Mouse (Mus musculus): ENCODE results near the gene Nat8f4. TPM values are rescaled to one million over a fixed set of nuclear protein-coding genes. Genes with fewer than 3 reads are reported as not detected.

Gene Nat8f4
- polyA plus RNA-seq, 1 experiment from 2014 or later, result 4.1 TPM

- Histone ChIP-seq H3K9me3 (ENCODE audit: control insufficient read depth, low read length) (no peaks in the 10 kb centered on the region), H3K36me3 (ENCODE audit: control insufficient read depth, insufficient read depth, low read length) (no peaks in the 10 kb centered on the region), H3K9ac (ENCODE audit: low read length) (no peak overlapping the region), H3K4me3 (ENCODE audit: low read depth, low read length) (no peak overlapping the region), H3K27ac (ENCODE audit: low read depth) (no peak overlapping the region), H3K27me3 (replicated peaks; ENCODE audit: control insufficient read depth, insufficient read depth, low read length) (no peaks in the 10 kb centered on the region), H3K4me2 (ENCODE audit: low read length) (no peak overlapping the region), H3K4me1 (replicated peaks; ENCODE audit: control insufficient read depth, insufficient read depth, low read length) (no peaks in the 10 kb centered on the region)
- DNase-seq (ENCODE audit: low spot score) (no peak), ATAC-seq (replicated peaks; ENCODE audit: low FRiP score, low TSS enrichment, low read depth) (no peak)
- 90% methylated on average over 2 of the region's 2 CpGs for WGBS
Measured at GRCm38 (mm10) chr6:85863136-85863535, 41.5 kb downstream of the Nat8f4 start.

GRCm38 (mm10) chr6:85862565-85862964, 42.1 kb downstream of the Nat8f4 start:
- Histone ChIP-seq H3K27ac (ENCODE audit: low read depth) (no peak overlapping the region), H3K9ac (ENCODE audit: low read length) (no peak overlapping the region), H3K9me3 (ENCODE audit: control insufficient read depth, low read length) (no peaks in the 10 kb centered on the region), H3K4me1 (replicated peaks; ENCODE audit: control insufficient read depth, insufficient read depth, low read length) (no peaks in the 10 kb centered on the region), H3K4me2 (ENCODE audit: low read length) (no peak overlapping the region), H3K27me3 (replicated peaks; ENCODE audit: control insufficient read depth, insufficient read depth, low read length) (no peaks in the 10 kb centered on the region), H3K4me3 (ENCODE audit: low read depth, low read length) (no peak overlapping the region), H3K36me3 (ENCODE audit: control insufficient read depth, insufficient read depth, low read length) (no peaks in the 10 kb centered on the region)
- ATAC-seq (replicated peaks; ENCODE audit: low FRiP score, low TSS enrichment, low read depth), result no peak
- no peak for DNase-seq (ENCODE audit: low spot score)
- 76% methylated on average over 3 of the region's 3 CpGs for WGBS

- ATAC-seq (replicated peaks; ENCODE audit: low FRiP score, low TSS enrichment, low read depth) (no peak), DNase-seq (ENCODE audit: low spot score) (no peak)
- WGBS, result 77% methylated on average over 3 of the region's 3 CpGs
Measured at GRCm38 (mm10) chr6:85861247-85861646, 43.4 kb downstream of the Nat8f4 start.

GRCm38 (mm10) chr6:85856194-85856678, 48.4 kb downstream of the Nat8f4 start:
- WGBS, result 67% methylated on average over 1 of the region's 1 CpGs
- Histone ChIP-seq H3K27me3 (replicated peaks; ENCODE audit: control insufficient read depth, insufficient read depth, low read length) (no peaks in the 10 kb centered on the region), H3K4me1 (replicated peaks; ENCODE audit: control insufficient read depth, insufficient read depth, low read length) (no peaks in the 10 kb centered on the region), H3K4me3 (ENCODE audit: low read depth, low read length) (no peak overlapping the region), H3K36me3 (ENCODE audit: control insufficient read depth, insufficient read depth, low read length) (no peaks in the 10 kb centered on the region), H3K9me3 (ENCODE audit: control insufficient read depth, low read length) (no peaks in the 10 kb centered on the region), H3K4me2 (ENCODE audit: low read length) (no peak overlapping the region), H3K27ac (ENCODE audit: low read depth) (no peak overlapping the region), H3K9ac (ENCODE audit: low read length) (no peak overlapping the region)
- no peak for ATAC-seq (replicated peaks; ENCODE audit: low FRiP score, low TSS enrichment, low read depth)
- no peak for DNase-seq (ENCODE audit: low spot score)

More at GRCm38 (mm10) chr6:85861247-85861646, 43.4 kb downstream of the Nat8f4 start:
- no peaks in the 10 kb centered on the region for H3K36me3 ChIP-seq (ENCODE audit: control insufficient read depth, insufficient read depth, low read length)
- no peaks in the 10 kb centered on the region for H3K27me3 ChIP-seq (replicated peaks; ENCODE audit: control insufficient read depth, insufficient read depth, low read length)
- H3K9ac ChIP-seq (ENCODE audit: low read length), result no peak overlapping the region
- no peaks in the 10 kb centered on the region for H3K4me1 ChIP-seq (replicated peaks; ENCODE audit: control insufficient read depth, insufficient read depth, low read length)
- no peak overlapping the region for H3K4me2 ChIP-seq (ENCODE audit: low read length)
- no peaks in the 10 kb centered on the region for H3K9me3 ChIP-seq (ENCODE audit: control insufficient read depth, low read length)
- no peak overlapping the region for H3K4me3 ChIP-seq (ENCODE audit: low read depth, low read length)
- H3K27ac ChIP-seq (ENCODE audit: low read depth), result no peak overlapping the region

- Histone ChIP-seq H3K9ac (ENCODE audit: low read length) (no peak overlapping the region), H3K4me1 (replicated peaks; ENCODE audit: control insufficient read depth, insufficient read depth, low read length) (no peaks in the 10 kb centered on the region), H3K4me3 (ENCODE audit: low read depth, low read length) (no peak overlapping the region), H3K27me3 (replicated peaks; ENCODE audit: control insufficient read depth, insufficient read depth, low read length) (no peaks in the 10 kb centered on the region), H3K9me3 (ENCODE audit: control insufficient read depth, low read length) (no peaks in the 10 kb centered on the region), H3K4me2 (ENCODE audit: low read length) (no peak overlapping the region), H3K36me3 (ENCODE audit: control insufficient read depth, insufficient read depth, low read length) (no peaks in the 10 kb centered on the region), H3K27ac (ENCODE audit: low read depth) (no peak overlapping the region)
- ATAC-seq (replicated peaks; ENCODE audit: low FRiP score, low TSS enrichment, low read depth), result no peak
- no peak for DNase-seq (ENCODE audit: low spot score)
- 80% methylated on average over 3 of the region's 3 CpGs for WGBS
Measured at GRCm38 (mm10) chr6:85853481-85853880, 51.2 kb downstream of the Nat8f4 start.

- Histone ChIP-seq H3K4me1 (replicated peaks; ENCODE audit: control insufficient read depth, insufficient read depth, low read length) (no peaks in the 10 kb centered on the region), H3K4me2 (ENCODE audit: low read length) (no peak overlapping the region), H3K4me3 (ENCODE audit: low read depth, low read length) (no peak overlapping the region), H3K9me3 (ENCODE audit: control insufficient read depth, low read length) (no peaks in the 10 kb centered on the region), H3K27ac (ENCODE audit: low read depth) (no peak overlapping the region), H3K27me3 (replicated peaks; ENCODE audit: control insufficient read depth, insufficient read depth, low read length) (no peaks in the 10 kb centered on the region), H3K9ac (ENCODE audit: low read length) (no peak overlapping the region), H3K36me3 (ENCODE audit: control insufficient read depth, insufficient read depth, low read length) (no peaks in the 10 kb centered on the region)
- no peak for ATAC-seq (replicated peaks; ENCODE audit: low FRiP score, low TSS enrichment, low read depth)
- 79% methylated on average over 7 of the region's 7 CpGs for WGBS
- no peak for DNase-seq (ENCODE audit: low spot score)
Measured at GRCm38 (mm10) chr6:85851062-85851773, 53.5 kb downstream of the Nat8f4 start.

GRCm38 (mm10) chr6:85849240-85849639, 55.4 kb downstream of the Nat8f4 start:
- Histone ChIP-seq H3K9me3 (ENCODE audit: control insufficient read depth, low read length) (no peaks in the 10 kb centered on the region), H3K4me3 (ENCODE audit: low read depth, low read length) (no peak overlapping the region), H3K4me2 (ENCODE audit: low read length) (no peak overlapping the region), H3K36me3 (ENCODE audit: control insufficient read depth, insufficient read depth, low read length) (no peaks in the 10 kb centered on the region), H3K27ac (ENCODE audit: low read depth) (no peak overlapping the region), H3K27me3 (replicated peaks; ENCODE audit: control insufficient read depth, insufficient read depth, low read length) (no peaks in the 10 kb centered on the region), H3K9ac (ENCODE audit: low read length) (no peak overlapping the region), H3K4me1 (replicated peaks; ENCODE audit: control insufficient read depth, insufficient read depth, low read length) (no peaks in the 10 kb centered on the region)
- ATAC-seq (replicated peaks; ENCODE audit: low FRiP score, low TSS enrichment, low read depth) (no peak), DNase-seq (ENCODE audit: low spot score) (no peak)
- 36% methylated on average over 2 of the region's 2 CpGs for WGBS

All from intestine, embryonic 14.5 days (tissue).